Mouse (Mus musculus): ENCODE data around the gene Ccdc22.

Ccdc22 gene

DNA sequence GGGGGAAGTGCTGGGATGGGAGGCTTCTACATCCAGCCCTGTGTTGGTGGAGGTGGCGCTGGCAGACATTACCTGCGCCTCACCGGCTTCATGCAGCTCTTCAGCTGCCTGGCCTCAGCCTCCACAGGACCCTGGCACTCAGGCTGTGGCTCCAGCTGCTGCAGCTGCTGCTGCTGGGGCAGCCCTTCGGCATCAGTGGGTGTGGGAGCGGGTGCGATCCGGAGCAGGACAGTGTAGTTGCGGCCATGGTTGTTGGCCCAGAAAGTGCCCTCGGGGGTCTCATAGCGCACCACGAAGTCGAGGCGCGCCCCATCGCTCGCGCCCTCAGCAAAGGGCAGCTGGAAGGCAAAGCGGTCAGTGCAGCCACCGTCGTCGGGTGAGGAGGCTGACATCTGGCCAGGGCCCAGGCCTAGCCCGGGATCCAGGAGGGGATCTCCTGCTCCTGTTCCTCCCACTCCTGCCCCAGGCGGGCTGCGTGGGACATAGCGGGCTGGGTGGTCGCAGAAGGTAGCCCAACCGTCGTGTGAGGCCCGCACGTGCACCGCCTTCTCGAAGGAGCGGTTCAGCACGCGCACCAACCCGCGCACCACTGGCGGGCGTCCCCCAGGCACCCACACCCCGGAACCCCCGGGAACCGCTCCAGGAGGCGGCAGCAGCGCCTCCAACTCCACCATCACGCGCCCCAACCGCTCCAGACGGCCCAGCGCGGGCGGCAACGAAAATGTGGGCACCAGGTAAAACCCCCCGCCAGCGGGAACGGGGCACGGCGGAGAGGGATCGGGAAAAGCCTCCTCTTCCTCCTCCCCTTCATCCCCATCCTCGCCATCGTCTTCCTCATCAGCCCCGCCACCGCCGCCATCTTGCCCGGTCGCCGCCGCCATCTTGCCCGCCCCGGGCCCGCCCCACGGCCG lies 31.9 kb downstream of the Ccdc22 start, which contains the start of gene Foxp3:
TSS of gene Foxp3 (plus strand) at position 469 of the 911 bp plus-strand sequence.
- no peak for DNase-seq (ENCODE audit: low read depth)

DNA sequence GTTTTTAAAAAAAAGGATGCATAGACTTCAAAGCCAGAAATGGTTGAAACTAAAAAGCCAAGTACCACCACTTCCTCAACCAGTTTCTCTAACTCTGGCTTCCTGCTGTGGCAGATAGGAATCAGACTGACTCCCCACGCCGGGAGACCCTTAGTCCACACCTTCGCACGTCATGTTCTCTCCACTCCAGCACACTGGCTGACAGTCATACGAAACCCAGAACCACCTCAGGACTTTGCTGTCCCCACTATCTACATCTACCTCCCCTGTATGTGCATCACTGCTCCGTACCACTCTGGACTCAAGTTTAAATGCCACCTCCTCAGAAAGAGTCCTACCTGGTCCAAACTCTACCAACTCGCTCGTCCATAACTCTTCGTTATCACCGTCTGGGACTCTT lies 32.9 kb downstream of the Ccdc22 start:
- DNase-seq (ENCODE audit: low read depth), result no peak

DNA sequence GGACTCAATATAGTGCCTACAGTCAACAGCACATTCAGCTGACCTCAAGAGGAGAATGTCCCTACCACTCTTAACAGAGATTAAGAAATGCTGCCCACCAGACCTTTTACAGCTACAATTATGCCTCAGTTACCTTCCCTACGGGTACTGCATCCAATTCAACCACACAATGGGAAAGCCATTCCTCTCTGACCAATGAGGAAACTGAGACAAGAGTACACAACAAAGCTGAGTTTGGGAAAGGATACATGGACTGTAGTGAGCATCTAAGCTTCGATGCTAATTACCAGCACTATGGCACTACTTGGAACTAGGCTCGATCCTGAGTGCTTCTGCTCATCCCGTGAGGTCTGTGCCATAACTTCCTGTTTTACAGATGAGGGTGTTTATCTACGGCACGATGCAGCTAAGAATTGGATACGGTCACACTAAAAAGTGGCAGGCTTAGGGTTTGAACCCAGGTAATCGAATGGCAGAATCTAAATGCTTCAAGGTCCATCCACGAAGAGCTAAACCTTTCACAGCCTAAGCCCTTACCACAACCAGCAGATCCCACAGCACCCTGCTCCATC lies 33.7 kb downstream of the Ccdc22 start:
- no peak for DNase-seq (ENCODE audit: low read depth)

DNA sequence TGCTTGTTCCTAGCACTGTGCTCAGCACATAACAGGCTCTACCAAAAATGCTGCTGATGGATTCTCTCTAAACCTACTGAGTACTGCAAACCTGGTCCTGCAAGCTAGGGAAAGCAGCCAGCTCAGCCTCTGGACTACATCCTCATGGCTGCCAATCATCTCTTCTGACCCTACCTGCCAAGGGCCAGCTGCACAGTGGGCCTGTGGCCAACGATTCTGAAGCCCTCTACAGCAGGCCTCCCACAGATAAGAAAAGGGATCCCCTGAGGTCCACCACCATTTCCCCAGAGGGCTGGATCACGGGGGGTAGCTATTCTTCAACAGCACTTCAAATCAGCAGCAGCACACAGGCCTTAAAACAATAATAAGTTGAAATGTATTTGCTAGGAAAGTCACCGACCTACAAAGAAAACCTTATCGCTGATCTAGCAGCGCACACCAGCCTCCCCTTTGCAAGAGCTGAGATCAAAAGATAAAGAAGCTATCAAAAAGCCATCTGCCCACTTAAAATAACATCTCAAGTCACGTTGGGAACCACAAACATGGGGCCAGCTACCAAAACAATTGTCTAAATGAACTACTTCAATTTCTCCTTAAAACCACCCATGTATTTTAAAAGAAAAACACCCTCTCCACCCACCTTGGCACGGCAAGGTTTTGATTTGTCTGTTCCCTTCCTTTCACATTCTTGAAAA lies 34.7 kb downstream of the Ccdc22 start:
- DNase-seq (ENCODE audit: low read depth), result peak; percentile 28

DNA sequence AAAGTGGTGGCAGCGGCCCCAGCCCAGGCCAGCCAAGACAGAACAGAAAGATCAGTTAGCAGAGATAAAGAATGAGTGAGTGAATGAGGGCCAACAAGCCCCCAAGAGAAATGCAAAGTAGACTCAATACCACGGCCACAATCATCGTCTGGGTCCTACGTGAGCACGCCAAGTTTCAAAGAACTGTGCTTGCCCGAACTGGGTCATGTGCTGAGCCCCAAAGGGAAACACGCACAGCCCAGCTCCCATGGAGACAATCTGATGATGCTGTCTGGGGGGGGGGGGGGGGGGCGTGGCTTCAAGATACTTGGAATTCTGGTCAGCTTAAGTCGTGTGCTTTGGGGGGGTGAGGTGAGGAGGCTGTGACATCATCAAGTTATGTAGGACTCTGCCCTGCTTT lies 37.8 kb downstream of the Ccdc22 start:
- no peak for DNase-seq (ENCODE audit: low read depth)

DNA sequence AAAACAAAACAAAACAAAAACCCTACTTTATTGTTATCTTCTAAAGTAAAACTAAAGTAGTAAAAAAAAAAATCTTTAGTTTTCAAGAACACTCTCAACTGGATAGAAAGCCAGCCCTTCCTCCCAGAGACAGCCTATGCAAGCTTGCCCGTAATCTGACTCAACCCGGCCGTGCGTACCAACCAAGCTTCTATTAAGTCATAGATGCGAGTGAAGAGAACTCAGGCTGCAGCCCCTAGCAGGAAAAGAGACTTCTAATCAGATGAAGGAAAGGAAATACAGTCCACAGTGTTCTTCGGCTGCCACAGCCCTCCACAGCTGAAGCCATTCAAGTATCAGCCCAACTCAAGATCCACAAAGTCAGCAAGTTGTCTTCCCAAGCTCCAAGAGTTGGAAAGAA lies 39.0 kb downstream of the Ccdc22 start:
- peak; percentile 51 for DNase-seq (ENCODE audit: low read depth)

DNA sequence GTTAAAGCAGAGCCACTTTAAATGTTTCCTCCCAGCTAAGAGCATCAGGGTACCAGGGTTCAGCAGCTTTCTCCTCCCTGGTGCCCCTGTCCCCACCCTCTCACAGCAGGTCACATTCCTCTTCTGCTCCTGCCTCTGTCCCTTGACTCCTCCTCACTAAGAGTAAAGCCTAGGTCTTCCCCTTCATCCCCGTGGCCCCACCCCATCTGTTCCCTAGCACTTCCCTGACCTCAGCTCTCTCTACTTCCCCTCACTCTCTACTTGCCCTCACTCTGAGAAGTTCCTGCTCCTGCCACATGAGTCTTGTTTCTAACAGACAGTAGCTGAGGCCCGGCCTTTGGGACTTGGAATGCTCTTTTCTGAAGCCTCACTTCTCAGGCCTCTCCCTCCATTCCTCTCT lies 42.2 kb downstream of the Ccdc22 start:
- no peak for DNase-seq (ENCODE audit: low read depth)

DNA sequence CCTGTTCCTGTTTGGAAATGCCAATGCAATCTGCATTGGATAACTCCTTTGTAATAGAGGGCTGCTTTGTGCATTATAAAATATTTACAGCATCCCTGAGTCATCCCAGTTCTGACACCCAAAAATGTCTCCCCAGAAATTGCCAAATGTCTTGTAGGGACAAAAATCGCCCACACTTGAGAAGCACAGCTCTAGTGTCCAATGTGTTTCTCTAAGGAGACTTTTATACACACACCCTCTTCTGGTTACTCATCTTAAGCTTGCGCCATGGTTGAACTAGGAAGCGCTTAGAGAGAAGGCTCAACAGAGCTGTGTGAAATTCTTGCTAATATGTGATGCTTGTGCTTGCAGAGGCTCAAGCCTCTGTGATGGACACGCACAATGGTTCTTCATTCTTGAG lies 51.8 kb downstream of the Ccdc22 start:
- no peak for DNase-seq (ENCODE audit: low read depth)
